Mouse (Mus musculus): ENCODE measurements around the gene Anapc15. TPM values are rescaled to one million over a fixed set of nuclear protein-coding genes. Genes with fewer than 3 reads are reported as not detected.

Anapc15 gene
- polyA plus RNA-seq, 1 experiment: 103 TPM

GRCm38 (mm10) chr7:101860978-101861377 lies 2.5 kb upstream of the Anapc15 start:
- no peak for DNase-seq
- TF ChIP-seq CTCF (IDR thresholded peaks at IDR 0.05; ENCODE audit: borderline replicate concordance, control insufficient read depth, extremely low read depth, insufficient read depth, low read length, poor library complexity): no peak
- no peak for TF ChIP-seq POLR2A (IDR thresholded peaks at IDR 0.05; ENCODE audit: control insufficient read depth, extremely low read depth, insufficient read depth, low read length, poor library complexity)
- Histone ChIP-seq H3K27me3 (ENCODE audit: control insufficient read depth, insufficient read depth, low read length) (no peaks in the 10 kb centered on the region), H3K27ac (ENCODE audit: control insufficient read depth, insufficient read depth, low read length) (no peak overlapping the region), H3K4me3 (ENCODE audit: control insufficient read depth, insufficient read depth, low read length) (no peak overlapping the region), H3K4me1 (replicated peaks; ENCODE audit: control insufficient read depth, insufficient read depth, low read length) (0 out of 2 replicates have a peak, but pooled peaks cover 2% of the 10 kb centered on the region), H3K36me3 (ENCODE audit: control insufficient read depth, insufficient read depth, low read length) (no peaks in the 10 kb centered on the region)

- H3K27ac ChIP-seq (ENCODE audit: control insufficient read depth, insufficient read depth, low read length): no peak overlapping the region
- TF ChIP-seq POLR2A (IDR thresholded peaks at IDR 0.05; ENCODE audit: control insufficient read depth, extremely low read depth, insufficient read depth, low read length, poor library complexity) (no peak), CTCF (IDR thresholded peaks at IDR 0.05; ENCODE audit: borderline replicate concordance, control insufficient read depth, extremely low read depth, insufficient read depth, low read length, poor library complexity) (no peak)
- H3K4me1 ChIP-seq (replicated peaks; ENCODE audit: control insufficient read depth, insufficient read depth, low read length): 0 out of 2 replicates have a peak, but pooled peaks cover 2% of the 10 kb centered on the region
- 84% methylated on average over 3 of the region's 3 CpGs for WGBS
- H3K4me3 ChIP-seq (ENCODE audit: control insufficient read depth, insufficient read depth, low read length): no peak overlapping the region
- no peaks in the 10 kb centered on the region for H3K36me3 ChIP-seq (ENCODE audit: control insufficient read depth, insufficient read depth, low read length)
- H3K27me3 ChIP-seq (ENCODE audit: control insufficient read depth, insufficient read depth, low read length): no peaks in the 10 kb centered on the region
- no peak for DNase-seq
These were observed 1.2 kb upstream of the Anapc15 start for GRCm38 (mm10) chr7:101862291-101862690.

GRCm38 (mm10) chr7:101866491-101867265 lies 3.2 kb downstream of the Anapc15 start:
- no peaks in the 10 kb centered on the region for H3K4me1 ChIP-seq (replicated peaks; ENCODE audit: control insufficient read depth, insufficient read depth, low read length)
- no peaks in the 10 kb centered on the region for H3K27me3 ChIP-seq (ENCODE audit: control insufficient read depth, insufficient read depth, low read length)
- no peak for DNase-seq
- TF ChIP-seq CTCF (IDR thresholded peaks at IDR 0.05; ENCODE audit: borderline replicate concordance, control insufficient read depth, extremely low read depth, insufficient read depth, low read length, poor library complexity) (no peak), POLR2A (IDR thresholded peaks at IDR 0.05; ENCODE audit: control insufficient read depth, extremely low read depth, insufficient read depth, low read length, poor library complexity) (no peak)
- no peak overlapping the region for H3K27ac ChIP-seq (ENCODE audit: control insufficient read depth, insufficient read depth, low read length)
- H3K4me3 ChIP-seq (ENCODE audit: control insufficient read depth, insufficient read depth, low read length): no peak overlapping the region
- 93% methylated on average over 11 of the region's 11 CpGs for WGBS
- no peaks in the 10 kb centered on the region for H3K36me3 ChIP-seq (ENCODE audit: control insufficient read depth, insufficient read depth, low read length)

- no peak for TF ChIP-seq CTCF (IDR thresholded peaks at IDR 0.05; ENCODE audit: borderline replicate concordance, control insufficient read depth, extremely low read depth, insufficient read depth, low read length, poor library complexity)
- no peak for TF ChIP-seq POLR2A (IDR thresholded peaks at IDR 0.05; ENCODE audit: control insufficient read depth, extremely low read depth, insufficient read depth, low read length, poor library complexity)
- Histone ChIP-seq H3K27ac (ENCODE audit: control insufficient read depth, insufficient read depth, low read length) (no peak overlapping the region), H3K4me1 (replicated peaks; ENCODE audit: control insufficient read depth, insufficient read depth, low read length) (no peaks in the 10 kb centered on the region), H3K27me3 (ENCODE audit: control insufficient read depth, insufficient read depth, low read length) (no peaks in the 10 kb centered on the region), H3K36me3 (ENCODE audit: control insufficient read depth, insufficient read depth, low read length) (no peaks in the 10 kb centered on the region), H3K4me3 (ENCODE audit: control insufficient read depth, insufficient read depth, low read length) (no peak overlapping the region)
- 93% methylated on average over 4 of the region's 4 CpGs for WGBS
- no peak for DNase-seq
These were observed 4.0 kb downstream of the Anapc15 start for GRCm38 (mm10) chr7:101867482-101867881.

GRCm38 (mm10) chr7:101868241-101869162 lies 5.0 kb downstream of the Anapc15 start:
- no peak overlapping the region for H3K4me3 ChIP-seq (ENCODE audit: control insufficient read depth, insufficient read depth, low read length)
- no peak for DNase-seq
- TF ChIP-seq CTCF (IDR thresholded peaks at IDR 0.05; ENCODE audit: borderline replicate concordance, control insufficient read depth, extremely low read depth, insufficient read depth, low read length, poor library complexity): no peak
- TF ChIP-seq POLR2A (IDR thresholded peaks at IDR 0.05; ENCODE audit: control insufficient read depth, extremely low read depth, insufficient read depth, low read length, poor library complexity): no peak
- no peaks in the 10 kb centered on the region for H3K27me3 ChIP-seq (ENCODE audit: control insufficient read depth, insufficient read depth, low read length)
- no peaks in the 10 kb centered on the region for H3K4me1 ChIP-seq (replicated peaks; ENCODE audit: control insufficient read depth, insufficient read depth, low read length)
- H3K27ac ChIP-seq (ENCODE audit: control insufficient read depth, insufficient read depth, low read length): no peak overlapping the region
- WGBS: 94% methylated on average over 13 of the region's 13 CpGs
- no peaks in the 10 kb centered on the region for H3K36me3 ChIP-seq (ENCODE audit: control insufficient read depth, insufficient read depth, low read length)

GRCm38 (mm10) chr7:101869163-101869500 lies 5.6 kb downstream of the Anapc15 start:
- Histone ChIP-seq H3K27ac (ENCODE audit: control insufficient read depth, insufficient read depth, low read length) (no peak overlapping the region), H3K4me3 (ENCODE audit: control insufficient read depth, insufficient read depth, low read length) (no peak overlapping the region), H3K36me3 (ENCODE audit: control insufficient read depth, insufficient read depth, low read length) (no peaks in the 10 kb centered on the region), H3K4me1 (replicated peaks; ENCODE audit: control insufficient read depth, insufficient read depth, low read length) (no peaks in the 10 kb centered on the region), H3K27me3 (ENCODE audit: control insufficient read depth, insufficient read depth, low read length) (no peaks in the 10 kb centered on the region)
- DNase-seq: no peak
- no peak for TF ChIP-seq CTCF (IDR thresholded peaks at IDR 0.05; ENCODE audit: borderline replicate concordance, control insufficient read depth, extremely low read depth, insufficient read depth, low read length, poor library complexity)
- TF ChIP-seq POLR2A (IDR thresholded peaks at IDR 0.05; ENCODE audit: control insufficient read depth, extremely low read depth, insufficient read depth, low read length, poor library complexity): no peak
- 96% methylated on average over 7 of the region's 7 CpGs for WGBS

Data from thymus, adult 2 months (tissue).